Mouse (Mus musculus): Measurements from ENCODE around the gene Usp29.
"Not testable (repeated sequence)": the region's sequence is repeated elsewhere in the genome, so short reads cannot be mapped to it uniquely, and the experiment has no call there.

The Usp29 gene

GRCm38 (mm10) chr7:6770286-6770685 lies 39.9 kb downstream of the Usp29 start:
- peak; percentile 58 for DNase-seq

GRCm38 (mm10) chr7:6773865-6774413 lies 43.6 kb downstream of the Usp29 start:
- DNase-seq, result not testable (repeated sequence)

GRCm38 (mm10) chr7:6776314-6777059 lies 46.1 kb downstream of the Usp29 start:
- DNase-seq, result no peak

GRCm38 (mm10) chr7:6777107-6777506 lies 46.7 kb downstream of the Usp29 start:
- DNase-seq, result peak; percentile 39

GRCm38 (mm10) chr7:6777689-6778088 lies 47.3 kb downstream of the Usp29 start:
- no peak for DNase-seq

- no peak for DNase-seq
Measured at GRCm38 (mm10) chr7:6779172-6779571, 48.8 kb downstream of the Usp29 start.

- no peak for DNase-seq
Measured at GRCm38 (mm10) chr7:6781541-6781940, 51.2 kb downstream of the Usp29 start.

- peak; percentile 57 for DNase-seq
Measured at GRCm38 (mm10) chr7:6784340-6785073, 54.1 kb downstream of the Usp29 start.

- no peak for DNase-seq
Measured at GRCm38 (mm10) chr7:6787000-6787399, 56.6 kb downstream of the Usp29 start.

- DNase-seq, result no peak
Measured at GRCm38 (mm10) chr7:6788101-6788500, 57.7 kb downstream of the Usp29 start.

- DNase-seq, result no peak
Measured at GRCm38 (mm10) chr7:6791286-6792065, 61.1 kb downstream of the Usp29 start.

GRCm38 (mm10) chr7:6793240-6793639 lies 62.9 kb downstream of the Usp29 start:
- DNase-seq, result no peak

GRCm38 (mm10) chr7:6793811-6794210 lies 63.4 kb downstream of the Usp29 start:
- no peak for DNase-seq

GRCm38 (mm10) chr7:6797408-6797807 lies 67.0 kb downstream of the Usp29 start:
- no peak for DNase-seq

GRCm38 (mm10) chr7:6799105-6799805 lies 68.9 kb downstream of the Usp29 start:
- DNase-seq, result no peak

GRCm38 (mm10) chr7:6800586-6801441 lies 70.4 kb downstream of the Usp29 start:
- no peak for DNase-seq

GRCm38 (mm10) chr7:6801642-6802041 lies 71.3 kb downstream of the Usp29 start:
- DNase-seq, result peak; percentile 18

GRCm38 (mm10) chr7:6810556-6810955 lies 80.2 kb downstream of the Usp29 start:
- no peak for DNase-seq

GRCm38 (mm10) chr7:6814971-6815370 lies 84.6 kb downstream of the Usp29 start:
- no peak for DNase-seq

- DNase-seq, result no peak
Measured at GRCm38 (mm10) chr7:6816706-6817376, 86.5 kb downstream of the Usp29 start.

- DNase-seq, result no peak
Measured at GRCm38 (mm10) chr7:6820296-6820695, 89.9 kb downstream of the Usp29 start.
